In genomic region chr5:120765010-120765409, GRCm38 (mm10) we compare ENCODE assay signal across 33 mouse cellular contexts. TPM values are rescaled to one million over a fixed set of nuclear protein-coding genes. Genes with fewer than 3 reads are reported as not detected.
A peak's percentile ranks its signal among the peaks of the same experiment; 100 is the strongest.
DNase-seq lines count a peak whose midpoint lies in the region; ATAC-seq and TF ChIP-seq lines count a peak whose summit lies in the region.
"Had no signal": no experiment of that assay in that cellular context is flagged by ENCODE, and none has a peak within 500 bp of the region (broad histone marks: within the 10 kb centered on the region; RNA-seq: fewer than 3 reads in every experiment).

No protein-coding gene starts in this region.

- WGBS in liver, postnatal 0 days (ENCODE audit: insufficient replicate concordance): 61% methylated on average over 8 of the region's 8 CpGs

- no peak for TF ChIP-seq EP300 in liver, postnatal 0 days (IDR thresholded peaks at IDR 0.05; ENCODE audit: low read depth)

- no peaks in the 10 kb centered on the region for H3K27me3 ChIP-seq in liver, postnatal 0 days (ENCODE audit: insufficient read depth, low read length)
- H3K27me3 ChIP-seq: forebrain, embryonic 15.5 days had no signal

- no peak overlapping the region for H3K9ac ChIP-seq in liver, postnatal 0 days (replicated peaks)
- H3K9ac ChIP-seq: embryonic facial prominence, embryonic 13.5 days; forebrain, embryonic 12.5 days; forebrain, embryonic 15.5 days; heart, embryonic 13.5 days; hindbrain, embryonic 14.5 days had no signal

- H3K4me1 ChIP-seq in liver, postnatal 0 days (ENCODE audit: insufficient read depth): no peaks in the 10 kb centered on the region
- H3K4me1 ChIP-seq: embryonic facial prominence, embryonic 10.5 days; embryonic facial prominence, embryonic 13.5 days; forebrain, embryonic 12.5 days; forebrain, embryonic 15.5 days had no signal

- no peak overlapping the region for H3K27ac ChIP-seq in liver, postnatal 0 days (ENCODE audit: low read depth)
- H3K27ac ChIP-seq: embryonic facial prominence, embryonic 10.5 days; embryonic facial prominence, embryonic 13.5 days; forebrain, embryonic 12.5 days; forebrain, embryonic 15.5 days; heart, embryonic 13.5 days; hindbrain, embryonic 14.5 days; hindbrain, postnatal 0 days had no signal

- peak; percentile 17 to 27 for DNase-seq in cerebellum, postnatal 10 days
- DNase-seq in cerebellum, postnatal 36 days: no peak
- no peak for DNase-seq in liver, postnatal 0 days
- no peak for DNase-seq in liver
- DNase-seq in ES-CJ7 (ENCODE audit: low read depth, low spot score): peak; percentile 53
- peak; percentile 76 for DNase-seq in ZHBTc4 (ENCODE audit: low read depth, low spot score)
- DNase-seq in urinary bladder, postnatal 10 days (ENCODE audit: low spot score): no peak
- no peak for DNase-seq in yolk sac, embryonic 10.5 days (ENCODE audit: low spot score)
- DNase-seq: adrenal gland, postnatal 10 days; adrenal gland, postnatal 36 days; B cell, adult 2 months; cerebellum, adult 18-20 months; cerebellum, adult 9-10 months; cerebellum, postnatal 25 days; embryo, embryonic 11 days; gastrocnemius, postnatal 25 days; heart, adult 18-20 months; heart, postnatal 14 days; heart, postnatal 4 days had no signal

- H3K4me3 ChIP-seq in liver, postnatal 0 days (ENCODE audit: low read depth, low read length): no peak overlapping the region
- H3K4me3 ChIP-seq: embryonic facial prominence, embryonic 10.5 days; embryonic facial prominence, embryonic 13.5 days; erythroblast, embryonic 14.5 days; forebrain, embryonic 12.5 days; forebrain, embryonic 15.5 days; heart, embryonic 13.5 days had no signal

- H3K36me3 ChIP-seq in liver, postnatal 0 days (replicated peaks; ENCODE audit: insufficient read depth, low read length): 0 out of 2 replicates have a peak, but pooled peaks cover 4% of the 10 kb centered on the region
- H3K36me3 ChIP-seq: embryonic facial prominence, embryonic 10.5 days; embryonic facial prominence, embryonic 13.5 days; forebrain, embryonic 12.5 days; forebrain, embryonic 15.5 days; heart, embryonic 13.5 days had no signal

- TF ChIP-seq CTCF in liver, postnatal 0 days (IDR thresholded peaks at IDR 0.05; ENCODE audit: low read depth): 0 out of 2 replicates have a peak, but pooled peaks have one; percentile 2

- H3K4me2 ChIP-seq in liver, postnatal 0 days (ENCODE audit: low read depth, low read length): no peak overlapping the region
- H3K4me2 ChIP-seq: embryonic facial prominence, embryonic 13.5 days; forebrain, embryonic 12.5 days; forebrain, embryonic 15.5 days; heart, embryonic 13.5 days; hindbrain, embryonic 14.5 days had no signal

- no peak for ATAC-seq in liver, postnatal 0 days
- ATAC-seq: forebrain, embryonic 15.5 days; hindbrain, postnatal 0 days; inflammation-experienced regulatory T-cells, adult 6 months; intestine, embryonic 16.5 days had no signal

- no peaks in the 10 kb centered on the region for H3K9me3 ChIP-seq in liver, postnatal 0 days (ENCODE audit: low read length)
- H3K9me3 ChIP-seq: embryonic facial prominence, embryonic 10.5 days; embryonic facial prominence, embryonic 13.5 days; forebrain, embryonic 12.5 days; forebrain, embryonic 15.5 days; heart, embryonic 13.5 days had no signal

RNA-seq across cellular contexts. Expression of gene Oas3, which starts 12.5 kb away (rescaled TPM):
- polyA plus RNA-seq in liver, postnatal 0 days (2015; fragmentation: Nextera tagmentation; extraction: Ambion mirVana): 1.8 and 2.1 TPM in 2 replicates
- polyA plus RNA-seq: embryonic facial prominence, embryonic 10.5 days had no signal

RNA-seq across cellular contexts. Expression of gene Oas2, which starts 15.4 kb away (rescaled TPM):
- 0.83 and 1.1 TPM in 2 replicates for polyA plus RNA-seq in liver, postnatal 0 days (2015; fragmentation: Nextera tagmentation; extraction: Ambion mirVana)
- polyA plus RNA-seq: erythroblast, embryonic 14.5 days; hindbrain, embryonic 11.5 days had no signal

RNA-seq across cellular contexts. Expression of gene Oas1e, which starts 30.3 kb away (rescaled TPM):
- 0.15 and 0.20 TPM in 2 replicates for polyA plus RNA-seq in liver, postnatal 0 days (2015; fragmentation: Nextera tagmentation; extraction: Ambion mirVana)
- polyA plus RNA-seq: cortical plate, adult 2 months; embryonic facial prominence, embryonic 10.5 days; embryonic facial prominence, embryonic 13.5 days; erythroblast, embryonic 14.5 days; forebrain, embryonic 12.5 days; forebrain, embryonic 15.5 days; gonadal fat pad, adult 2 months; heart, embryonic 13.5 days; heart, embryonic 16.5 days; inflammation-experienced regulatory T-cells, adult 6 months; intestine, embryonic 16.5 days had no signal

RNA-seq across cellular contexts. Expression of gene Oas1c, which starts 47.3 kb away (rescaled TPM):
- polyA plus RNA-seq in liver, postnatal 0 days (2015; fragmentation: Nextera tagmentation; extraction: Ambion mirVana): 0.58 and 0.60 TPM in 2 replicates
- polyA plus RNA-seq: erythroblast, embryonic 14.5 days had no signal

RNA-seq across cellular contexts. Expression of gene Dtx1, which starts 53.3 kb away (rescaled TPM):
- 0.23 and 0.25 TPM in 2 replicates for polyA plus RNA-seq in liver, postnatal 0 days (2015; fragmentation: Nextera tagmentation; extraction: Ambion mirVana)
- polyA plus RNA-seq: erythroblast, embryonic 14.5 days had no signal

Comparison
In these comparisons a context has a peak if more than half of its experiments do, and no peak if none do; other contexts are left out.
1. DNase-seq: peak in cerebellum, postnatal 10 days (2 of 2), ES-CJ7 (single experiment) and ZHBTc4 (single experiment); none in cerebellum, postnatal 36 days (0 of 2), liver, postnatal 0 days (single experiment), liver (single experiment), urinary bladder, postnatal 10 days (single experiment) and yolk sac, embryonic 10.5 days (single experiment).